Mouse (Mus musculus) limb, embryonic 15.5 days (tissue): ENCODE measurements around the gene Ppl. TPM values are rescaled to one million over a fixed set of nuclear protein-coding genes. Genes with fewer than 3 reads are reported as not detected.

Experiments used
- ATAC-seq: fragments of 200-750 bp; cut with Nextera tagmentation; 2 replicates; pipeline ENCODE4 v1.8.0; 2017; ENCODE audit warnings: low read depth, moderate TSS enrichment; ENCODE audit not compliant: insufficient number of reproducible peaks, low FRiP score, low TSS enrichment
- H3K27ac ChIP-seq: fragments of 300-500 bp; sonication (generic); 2 replicates; pipeline ENCODE4 v1.5.1; 2015; ENCODE audit warnings: moderate library complexity, mild to moderate bottlenecking, inconsistent platforms
- H3K27me3 ChIP-seq: fragments of 300-500 bp; sonication (generic); 2 replicates; pipeline ENCODE4 v1.6.1; 2015; ENCODE audit warnings: inconsistent platforms
- H3K36me3 ChIP-seq: fragments of 300-500 bp; sonication (generic); 2 replicates; pipeline ENCODE4 v1.6.1; 2015; ENCODE audit warnings: inconsistent platforms
- H3K4me1 ChIP-seq: fragments of 300-500 bp; sonication (generic); 2 replicates; pipeline ENCODE4 v1.6.1; 2015; ENCODE audit warnings: inconsistent platforms
- H3K4me2 ChIP-seq: fragments of 300-500 bp; sonication (generic); 2 replicates; pipeline ENCODE4 v1.6.1; 2015; ENCODE audit warnings: mild to moderate bottlenecking, inconsistent platforms
- H3K4me3 ChIP-seq: fragments of 300-500 bp; sonication (generic); 2 replicates; pipeline ENCODE4 v1.5.1; 2015; ENCODE audit warnings: mild to moderate bottlenecking, inconsistent platforms
- H3K9ac ChIP-seq: fragments of 300-500 bp; sonication (generic); 2 replicates; pipeline ENCODE4 v1.6.1; 2015; ENCODE audit warnings: inconsistent platforms
- H3K9me3 ChIP-seq: fragments of 300-500 bp; sonication (generic); 2 replicates; pipeline ENCODE4 v1.6.1; 2016; ENCODE audit warnings: inconsistent platforms
- WGBS: fragments of 180-500 bp; shearing (Covaris S2); methylation state at CpG from one replicate; pipeline ENCODE4 v1.1.7; 2015; 5-methylcytosine and 5-hydroxymethylcytosine counted together
- polyA plus RNA-seq: library from polyadenylated mRNA; unstranded; fragments of >200 nt; fragmentation: Nextera tagmentation; extraction: Ambion mirVana; gene quantifications from 2 replicates; pipeline ENCODE4 v1.2.1, GENCODE M21; 2015

Ppl gene
- polyA plus RNA-seq, 1 experiment from 2014 or later: 79.3 TPM

GRCm38 (mm10) chr16:5071974-5072373, 60.2 kb downstream of the Ppl start:
- peaks cover 89% of the 10 kb centered on the region for H3K36me3 ChIP-seq

GRCm38 (mm10) chr16:5070321-5070720, 61.9 kb downstream of the Ppl start:
- H3K4me3 ChIP-seq: no peak overlapping the region
- no peak for ATAC-seq
- no peaks in the 10 kb centered on the region for H3K4me1 ChIP-seq
- H3K9ac ChIP-seq: no peak overlapping the region
- no peak overlapping the region for H3K4me2 ChIP-seq
- H3K27ac ChIP-seq: no peak overlapping the region
- peaks cover 84% of the 10 kb centered on the region for H3K36me3 ChIP-seq
- H3K9me3 ChIP-seq: no peaks in the 10 kb centered on the region
- H3K27me3 ChIP-seq: no peaks in the 10 kb centered on the region
- WGBS: 85% methylated on average over 3 of the region's 3 CpGs

More at GRCm38 (mm10) chr16:5071974-5072373, 60.2 kb downstream of the Ppl start:
- ATAC-seq: no peak
- 91% methylated on average over 7 of the region's 7 CpGs for WGBS
- Histone ChIP-seq H3K27ac (no peak overlapping the region), H3K4me3 (no peak overlapping the region), H3K27me3 (no peaks in the 10 kb centered on the region), H3K9ac (no peak overlapping the region), H3K9me3 (no peaks in the 10 kb centered on the region), H3K4me1 (no peaks in the 10 kb centered on the region), H3K4me2 (no peak overlapping the region)

GRCm38 (mm10) chr16:5063472-5063871, 68.7 kb downstream of the Ppl start:
- H3K27ac ChIP-seq: no peak overlapping the region
- WGBS: 90% methylated on average over 4 of the region's 4 CpGs
- no peaks in the 10 kb centered on the region for H3K27me3 ChIP-seq
- no peak overlapping the region for H3K4me2 ChIP-seq
- no peak for ATAC-seq
- no peaks in the 10 kb centered on the region for H3K4me1 ChIP-seq
- H3K4me3 ChIP-seq: no peak overlapping the region
- peaks cover 67% of the 10 kb centered on the region for H3K36me3 ChIP-seq
- no peaks in the 10 kb centered on the region for H3K9me3 ChIP-seq
- H3K9ac ChIP-seq: no peak overlapping the region

- H3K27ac ChIP-seq: no peak overlapping the region
- WGBS: 89% methylated on average over 1 of the region's 1 CpGs
- H3K4me3 ChIP-seq: no peak overlapping the region
- no peak overlapping the region for H3K4me2 ChIP-seq
- ATAC-seq: no peak
- H3K9me3 ChIP-seq: no peaks in the 10 kb centered on the region
- H3K9ac ChIP-seq: no peak overlapping the region
- H3K27me3 ChIP-seq: no peaks in the 10 kb centered on the region
- peaks cover 65% of the 10 kb centered on the region for H3K36me3 ChIP-seq
- no peaks in the 10 kb centered on the region for H3K4me1 ChIP-seq
These were observed 74.1 kb downstream of the Ppl start for GRCm38 (mm10) chr16:5058114-5058513.

- peak overlapping the region; percentile 83 for H3K9ac ChIP-seq
- H3K27me3 ChIP-seq: no peaks in the 10 kb centered on the region
- H3K9me3 ChIP-seq: no peaks in the 10 kb centered on the region
- peak; percentile 74 for ATAC-seq
- peak overlapping the region; percentile 96 for H3K27ac ChIP-seq
- peak overlapping the region; percentile 76 for H3K4me2 ChIP-seq
- WGBS: under 1% methylated on average over 78 of the region's 78 CpGs
- peaks cover 32% of the 10 kb centered on the region for H3K36me3 ChIP-seq
- H3K4me1 ChIP-seq: peaks cover 18% of the 10 kb centered on the region; the same call in 1 of the 2 replicates
- H3K4me3 ChIP-seq: peak overlapping the region; percentile 87
These were observed 81.7 kb downstream of the Ppl start for GRCm38 (mm10) chr16:5050251-5051110.

- ATAC-seq: peak; percentile 99
These were observed 82.4 kb downstream of the Ppl start, which contains the start of the genes Glyr1 and Ubn1 for GRCm38 (mm10) chr16:5049774-5050234. Gene Glyr1, minus strand, starts transcription at chr16:5049863. Gene Ubn1, plus strand, starts transcription at chr16:5050057.

GRCm38 (mm10) chr16:5049182-5049773, 82.9 kb downstream of the Ppl start:
- Histone ChIP-seq H3K4me3 (peak overlapping the region; percentile 87), H3K27ac (peak overlapping the region; percentile 92), H3K27me3 (no peaks in the 10 kb centered on the region), H3K9me3 (no peaks in the 10 kb centered on the region), H3K36me3 (peaks cover 36% of the 10 kb centered on the region), H3K4me1 (peaks cover 18% of the 10 kb centered on the region; the same call in 1 of the 2 replicates), H3K4me2 (peak overlapping the region; percentile 75), H3K9ac (peak overlapping the region; percentile 96)
- under 1% methylated on average over 38 of the region's 38 CpGs for WGBS
- ATAC-seq: peak; percentile 28; the same call in 1 of the 2 replicates

More at GRCm38 (mm10) chr16:5049774-5050234, 82.4 kb downstream of the Ppl start, which contains the start of the genes Glyr1 and Ubn1:
- Histone ChIP-seq H3K4me1 (peaks cover 18% of the 10 kb centered on the region; the same call in 1 of the 2 replicates), H3K27me3 (no peaks in the 10 kb centered on the region), H3K36me3 (peaks cover 32% of the 10 kb centered on the region), H3K4me3 (peak within 1 kb of the TSS; percentile 87), H3K9ac (peak within 1 kb of the TSS; percentile 96), H3K9me3 (no peaks in the 10 kb centered on the region), H3K27ac (peak within 1 kb of the TSS; percentile 96), H3K4me2 (peak within 1 kb of the TSS; percentile 76)
- WGBS: under 1% methylated on average over 54 of the region's 56 CpGs

GRCm38 (mm10) chr16:5045322-5045721, 86.9 kb downstream of the Ppl start:
- peaks cover 16% of the 10 kb centered on the region; the same call in 1 of the 2 replicates for H3K4me1 ChIP-seq
- no peak for ATAC-seq
- WGBS: 96% methylated on average over 3 of the region's 3 CpGs
- no peak overlapping the region for H3K4me2 ChIP-seq
- H3K27me3 ChIP-seq: no peaks in the 10 kb centered on the region
- no peaks in the 10 kb centered on the region for H3K9me3 ChIP-seq
- H3K9ac ChIP-seq: no peak overlapping the region
- H3K27ac ChIP-seq: no peak overlapping the region
- peaks cover 69% of the 10 kb centered on the region for H3K36me3 ChIP-seq
- no peak overlapping the region for H3K4me3 ChIP-seq

GRCm38 (mm10) chr16:5036649-5037234, 95.5 kb downstream of the Ppl start:
- WGBS: 86% methylated on average over 5 of the region's 5 CpGs
- H3K9me3 ChIP-seq: no peaks in the 10 kb centered on the region
- H3K36me3 ChIP-seq: peaks cover 96% of the 10 kb centered on the region
- H3K4me3 ChIP-seq: no peak overlapping the region
- H3K27me3 ChIP-seq: no peaks in the 10 kb centered on the region
- no peak overlapping the region for H3K4me2 ChIP-seq
- no peak overlapping the region for H3K9ac ChIP-seq
- no peak overlapping the region for H3K27ac ChIP-seq
- no peak for ATAC-seq
- H3K4me1 ChIP-seq: no peaks in the 10 kb centered on the region
